Mouse (Mus musculus) E14TG2a.4 (cell line): ENCODE data around the gene Gm884.

Experiments used
- CTCF ChIP-seq: conservative IDR thresholded peaks from 2 replicates; pipeline ENCODE4 v1.5.1; 2014; ENCODE audit warnings: low read length
- NANOG ChIP-seq: IDR thresholded peaks from 2 replicates; pipeline ENCODE4 v1.6.1; 2014; ENCODE audit warnings: borderline replicate concordance, low read length, mixed read lengths
- POU5F1 ChIP-seq: IDR thresholded peaks from 2 replicates; pipeline ENCODE4 v1.6.1; 2014; ENCODE audit warnings: low read length, borderline replicate concordance

GRCm38 (mm10) chr11:103666907-103667426 is 46.0 kb upstream of the Gm884 start:
- TF ChIP-seq CTCF (no peak), POU5F1 (no peak), NANOG (no peak)
